Mouse (Mus musculus): ENCODE data around the gene Btnl2. TPM values are rescaled to one million over a fixed set of nuclear protein-coding genes. Genes with fewer than 3 reads are reported as not detected.
A peak's percentile ranks its signal among the peaks of the same experiment; 100 is the strongest.
"Not testable (repeated sequence)": the region's sequence is repeated elsewhere in the genome, so short reads cannot be mapped to it uniquely, and the experiment has no call there.

The Btnl2 gene
- under 1 TPM in 2 of 4 experiments, not detected in 2; 0.35 to 0.47 TPM for total RNA-seq (2022)

DNA sequence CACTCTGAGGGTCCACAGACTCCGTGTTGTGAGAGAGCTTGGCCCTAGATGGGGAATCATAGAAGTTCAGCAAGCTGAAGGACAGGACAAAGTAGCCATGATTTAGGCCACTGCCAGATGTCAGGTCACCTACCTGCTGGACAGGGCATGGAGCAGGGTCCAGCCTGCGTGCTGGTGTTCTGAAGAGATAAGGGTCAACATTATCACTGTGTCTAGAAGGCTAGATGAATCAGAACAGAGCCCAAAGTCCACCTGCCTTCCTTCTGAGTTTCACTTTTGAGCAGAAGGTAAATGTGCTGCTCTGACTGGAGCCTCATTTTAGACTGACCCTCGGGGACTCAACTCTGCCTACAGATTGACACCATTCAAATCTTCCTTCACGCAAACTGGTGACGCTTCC, at the start of gene Btnl2:
Btnl2 (plus strand) TSS at position 284 of the 400 bp plus-strand sequence.
- no peak for DNase-seq (ENCODE audit: low spot score in 2 of 2)

DNA sequence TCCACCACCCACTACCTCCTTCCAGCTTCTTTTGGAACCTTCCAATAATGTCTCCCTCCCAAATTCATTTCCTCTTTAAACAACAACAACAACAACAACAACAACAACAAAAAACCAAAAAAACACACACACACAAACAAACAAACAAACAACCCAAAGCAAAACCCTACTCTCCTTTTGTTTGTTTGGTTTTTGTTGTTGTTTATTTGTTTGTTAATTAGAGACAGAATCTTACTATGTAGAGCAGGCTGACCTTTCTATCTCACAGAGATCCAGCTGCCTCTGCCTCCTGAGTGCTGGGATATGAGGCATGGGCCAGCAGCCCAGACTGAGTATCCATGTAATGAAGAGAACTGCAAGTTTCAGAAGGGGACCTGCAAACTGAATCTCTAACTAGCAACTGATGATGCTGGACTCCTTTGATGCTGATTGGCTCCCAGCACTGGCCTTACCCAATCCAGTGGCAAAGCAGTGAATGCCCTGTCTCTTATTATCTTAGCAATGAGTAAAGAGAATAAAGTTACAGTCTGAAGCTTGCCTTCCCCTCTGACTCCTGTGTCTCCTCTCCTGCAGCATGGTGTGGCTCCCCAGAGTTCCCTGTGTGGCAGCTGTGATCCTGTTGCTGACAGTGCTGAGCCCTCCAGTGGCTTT, 49.1 kb upstream of the Btnl2 start, which contains the start of gene H2-Eb1:
H2-Eb1 (plus strand) TSS at position 488 of the 651 bp plus-strand sequence.
- DNase-seq (ENCODE audit: low spot score in 2 of 2), result peak; percentile 63 to 71

DNA sequence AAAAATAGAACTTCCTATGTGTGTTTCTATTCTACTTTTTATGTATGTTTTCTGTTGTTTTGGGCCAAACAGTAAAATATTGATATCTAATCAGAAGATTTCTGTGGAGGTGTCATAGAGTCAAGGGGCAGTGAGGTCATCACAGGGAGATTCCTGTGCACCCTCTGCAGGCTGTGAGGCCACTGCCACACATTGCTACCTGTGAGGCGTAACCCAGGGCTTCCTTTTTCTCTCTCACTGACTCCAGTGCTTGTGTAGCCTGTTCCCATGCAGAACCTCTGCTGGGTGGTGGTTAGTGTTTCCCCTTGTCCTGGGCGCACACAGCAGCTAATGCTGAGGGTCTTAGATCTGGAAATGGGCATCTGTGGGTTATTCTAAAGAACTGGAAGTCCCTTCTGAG, 48.2 kb upstream of the Btnl2 start:
- DNase-seq (ENCODE audit: low spot score in 2 of 2), result no peak

DNA sequence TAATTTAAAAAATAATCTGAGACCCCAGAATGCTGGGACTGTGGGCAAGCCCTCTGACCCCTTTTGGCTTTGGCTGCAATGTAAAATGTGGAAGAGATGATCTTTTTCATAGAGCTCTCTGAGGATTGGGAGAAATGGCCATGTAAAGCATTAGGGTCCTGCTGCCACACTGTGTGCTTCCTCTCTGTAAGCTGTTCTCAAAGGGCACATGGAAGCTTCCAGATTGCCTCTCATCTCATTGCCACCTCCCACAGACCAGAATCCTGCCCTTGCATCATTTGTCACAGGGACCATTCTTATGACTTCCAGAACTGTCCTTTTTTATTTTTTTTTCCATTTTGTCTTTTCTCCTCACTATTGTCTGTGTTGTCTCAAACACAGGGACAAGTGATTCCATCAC, 47.4 kb upstream of the Btnl2 start:
- no peak for DNase-seq (ENCODE audit: low spot score in 2 of 2)

DNA sequence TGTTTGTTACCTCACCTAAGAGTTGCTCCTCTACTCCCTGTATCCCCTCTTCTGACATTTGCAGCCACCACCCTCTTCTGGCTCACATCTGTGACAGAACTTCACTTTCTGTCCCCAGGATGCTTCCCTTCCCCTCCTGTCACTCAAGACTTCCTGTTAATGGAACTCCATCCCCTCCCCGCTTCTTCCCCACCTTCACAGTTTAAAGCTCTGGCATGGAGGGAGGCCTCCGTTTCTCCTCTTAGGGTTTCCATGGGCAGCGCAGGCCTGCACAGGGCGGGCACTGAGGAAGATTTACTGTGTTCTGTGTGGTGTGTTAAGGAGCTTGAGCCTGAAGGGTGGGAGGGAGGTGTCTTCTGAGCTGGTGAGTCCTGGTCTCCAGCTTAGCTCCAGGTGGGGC, 46.5 kb upstream of the Btnl2 start:
- no peak for DNase-seq (ENCODE audit: low spot score in 2 of 2)

DNA sequence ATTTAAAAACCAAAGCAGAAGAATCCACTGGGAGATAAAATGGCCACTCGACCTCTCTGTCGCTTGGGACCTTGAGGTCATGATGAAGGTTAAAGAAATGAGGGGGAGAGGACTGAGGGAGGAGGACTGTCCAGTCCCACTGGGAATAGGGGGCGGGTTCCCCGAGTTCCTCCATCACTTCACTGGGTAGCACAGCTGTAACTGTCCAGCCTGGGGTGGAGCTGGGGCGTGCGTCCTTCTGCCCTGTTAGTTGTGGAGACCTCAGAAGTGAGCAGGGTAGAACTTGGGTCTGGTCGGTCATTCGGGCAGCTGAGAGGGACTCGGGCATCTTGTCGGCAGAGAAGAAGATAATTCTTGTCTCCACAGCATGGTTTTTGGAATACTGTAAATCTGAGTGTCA, 45.4 kb upstream of the Btnl2 start:
- no peak for DNase-seq (ENCODE audit: low spot score in 2 of 2)

DNA sequence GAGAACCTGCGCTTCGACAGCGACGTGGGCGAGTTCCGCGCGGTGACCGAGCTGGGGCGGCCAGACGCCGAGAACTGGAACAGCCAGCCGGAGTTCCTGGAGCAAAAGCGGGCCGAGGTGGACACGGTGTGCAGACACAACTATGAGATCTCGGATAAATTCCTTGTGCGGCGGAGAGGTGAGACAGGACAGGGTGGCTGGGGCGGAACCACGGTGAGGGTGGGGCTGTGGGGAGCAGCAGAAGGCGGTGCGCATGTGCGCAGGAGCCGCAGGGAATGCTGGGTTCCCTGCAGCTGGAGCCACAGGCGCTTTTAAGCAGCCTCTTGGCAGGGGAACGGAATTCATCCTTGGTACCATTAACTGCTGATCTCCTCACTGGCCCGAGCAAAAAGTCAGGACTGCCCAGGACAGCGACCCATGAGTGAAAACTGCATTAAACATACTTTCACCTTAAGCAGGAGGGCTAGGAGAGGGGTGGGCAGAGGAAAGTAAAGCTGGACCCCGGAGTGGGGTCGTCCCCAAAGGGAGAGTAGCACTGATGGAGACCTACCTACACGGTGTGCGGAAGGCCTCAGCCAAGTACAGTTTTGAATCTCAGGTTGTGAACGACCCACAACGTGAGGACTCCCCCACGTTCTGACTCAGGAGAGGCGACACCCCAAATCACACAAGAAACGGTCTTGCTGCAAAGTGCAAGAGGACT, 44.8 kb upstream of the Btnl2 start:
- DNase-seq (ENCODE audit: low spot score in 2 of 2), result peak in 1 of 2 experiments; percentile 37

DNA sequence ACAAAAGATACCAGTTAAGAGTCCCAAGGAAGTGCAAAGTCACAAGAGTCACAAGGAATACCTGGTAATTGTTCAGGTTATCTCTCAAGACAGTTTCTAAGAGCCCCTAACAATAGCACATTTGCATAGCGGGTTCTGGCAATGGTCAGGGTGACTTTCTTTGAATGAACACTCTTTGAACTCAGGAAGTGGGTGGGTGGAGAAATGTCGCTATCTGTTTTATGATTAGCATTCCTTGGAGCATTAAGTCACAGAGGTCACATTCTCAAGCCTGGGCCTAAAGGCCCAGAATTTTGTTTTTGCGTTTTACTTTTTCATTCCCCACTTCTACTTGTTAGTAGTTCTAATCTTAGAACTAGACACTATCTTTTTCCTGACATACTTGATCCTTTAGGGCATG, 44.1 kb upstream of the Btnl2 start:
- not testable (repeated sequence) for DNase-seq (ENCODE audit: low spot score in 2 of 2)

DNA sequence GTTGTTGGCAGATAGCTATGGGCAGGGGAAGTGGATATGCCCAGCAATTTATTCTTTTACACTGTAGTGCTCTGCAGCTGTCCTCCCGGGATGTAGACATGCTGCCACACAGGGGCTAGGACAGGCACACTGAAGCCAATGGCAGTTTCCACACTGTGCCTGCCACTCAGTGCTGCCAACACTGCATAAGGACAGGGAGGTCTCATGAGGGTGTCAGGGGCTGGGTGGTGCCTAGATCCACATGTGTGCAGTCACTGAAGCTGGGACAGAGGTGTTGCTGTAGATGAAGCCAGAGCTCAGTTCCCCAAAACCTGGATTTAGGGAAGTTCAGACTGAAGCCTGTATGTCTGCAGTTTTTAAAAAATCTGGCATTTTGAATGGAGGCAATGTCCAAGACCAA, 42.4 kb upstream of the Btnl2 start:
- no peak for DNase-seq (ENCODE audit: low spot score in 2 of 2)

DNA sequence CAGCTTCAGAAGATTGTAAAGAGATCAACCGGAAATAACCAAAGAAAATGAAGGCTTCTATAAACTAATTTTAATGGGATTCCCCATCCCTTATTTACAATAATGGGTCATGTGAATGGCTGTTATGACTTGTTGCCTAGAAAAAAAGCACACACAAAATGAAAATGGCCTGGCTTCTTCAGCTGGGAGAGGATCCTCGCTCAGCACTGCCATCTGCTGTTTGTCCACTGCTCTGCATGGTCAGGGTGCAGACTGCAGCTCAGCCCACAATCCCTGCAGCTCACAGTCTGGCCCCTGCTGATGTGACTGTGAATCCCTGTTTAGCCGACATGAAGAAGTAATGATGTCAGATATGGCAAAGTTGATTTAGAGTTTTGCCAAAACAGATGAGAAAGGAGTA, 41.2 kb upstream of the Btnl2 start:
- DNase-seq (ENCODE audit: low spot score in 2 of 2), result peak; percentile 16 to 30

DNA sequence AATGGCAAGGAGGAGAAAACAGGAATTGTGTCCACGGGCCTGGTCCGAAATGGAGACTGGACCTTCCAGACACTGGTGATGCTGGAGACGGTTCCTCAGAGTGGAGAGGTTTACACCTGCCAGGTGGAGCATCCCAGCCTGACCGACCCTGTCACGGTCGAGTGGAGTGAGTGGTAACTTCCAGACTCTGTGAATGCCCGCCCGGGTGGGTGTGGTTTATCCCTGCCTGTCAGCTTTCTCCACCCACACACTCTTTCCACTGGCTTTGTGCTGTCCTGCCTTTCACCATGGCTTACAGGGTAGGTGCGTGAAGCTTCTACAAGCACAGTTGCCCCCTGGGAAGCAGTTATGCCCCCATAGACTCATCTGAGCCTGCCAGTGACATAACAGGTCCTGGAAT, 40.3 kb upstream of the Btnl2 start:
- no peak for DNase-seq (ENCODE audit: low spot score in 2 of 2)

DNA sequence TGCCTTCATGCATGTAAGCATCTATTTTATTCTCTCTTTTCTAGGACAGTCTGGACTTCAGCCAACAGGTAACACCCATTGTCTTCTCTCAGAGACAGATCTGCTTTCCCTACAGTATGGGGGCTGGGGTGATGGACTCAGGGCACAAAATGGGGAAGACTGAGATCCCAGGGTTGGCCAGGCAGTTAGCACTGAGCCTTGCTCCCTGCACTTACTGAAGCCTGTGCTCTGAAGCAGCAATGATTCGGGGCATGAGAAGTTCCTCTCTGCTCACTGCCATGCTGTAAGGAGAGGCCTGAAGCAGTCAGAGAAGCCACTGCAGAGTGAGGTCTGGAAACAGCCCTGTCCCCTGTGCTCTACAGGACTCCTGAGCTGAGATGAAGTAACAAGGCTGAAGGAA, 39.1 kb upstream of the Btnl2 start:
- DNase-seq (ENCODE audit: low spot score in 2 of 2), result no peak

DNA sequence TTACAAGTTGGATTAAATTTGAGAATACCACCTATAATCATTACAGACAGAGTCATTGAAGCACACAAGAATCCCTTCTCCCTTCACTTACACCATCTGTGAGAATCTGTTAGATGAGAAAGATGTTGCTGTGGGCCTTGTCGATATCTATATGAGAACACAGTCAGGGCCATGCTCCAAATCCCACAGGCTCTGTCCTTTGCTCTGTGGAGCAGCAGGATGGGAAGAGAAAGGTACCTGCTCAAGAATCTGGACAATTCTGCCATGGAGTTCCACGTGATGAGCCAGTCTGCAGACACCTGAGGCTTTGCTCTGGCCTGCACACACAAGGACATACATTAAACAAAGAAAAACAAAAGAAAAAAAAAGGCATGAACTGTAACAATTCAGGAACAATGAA, 37.9 kb upstream of the Btnl2 start:
- DNase-seq (ENCODE audit: low spot score in 2 of 2), result no peak

DNA sequence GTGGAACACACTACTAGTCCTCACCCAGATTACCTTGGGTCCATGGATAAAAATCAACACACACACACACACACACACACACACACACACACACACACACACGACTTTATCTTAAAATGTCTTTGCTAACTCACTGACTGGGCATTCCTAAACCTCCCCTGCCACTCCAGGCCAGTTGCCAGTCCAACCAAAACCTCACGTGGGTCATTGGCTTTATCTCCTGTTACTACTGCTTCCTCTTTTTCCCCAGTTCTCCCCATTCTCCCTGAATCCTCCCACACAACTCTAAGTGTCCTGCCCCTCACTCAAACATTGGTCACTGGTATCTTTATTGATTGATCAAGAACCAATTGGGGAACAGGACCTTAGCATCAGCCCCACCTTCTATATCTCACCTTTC, 37.3 kb upstream of the Btnl2 start:
- DNase-seq (ENCODE audit: low spot score in 2 of 2), result no peak

DNA sequence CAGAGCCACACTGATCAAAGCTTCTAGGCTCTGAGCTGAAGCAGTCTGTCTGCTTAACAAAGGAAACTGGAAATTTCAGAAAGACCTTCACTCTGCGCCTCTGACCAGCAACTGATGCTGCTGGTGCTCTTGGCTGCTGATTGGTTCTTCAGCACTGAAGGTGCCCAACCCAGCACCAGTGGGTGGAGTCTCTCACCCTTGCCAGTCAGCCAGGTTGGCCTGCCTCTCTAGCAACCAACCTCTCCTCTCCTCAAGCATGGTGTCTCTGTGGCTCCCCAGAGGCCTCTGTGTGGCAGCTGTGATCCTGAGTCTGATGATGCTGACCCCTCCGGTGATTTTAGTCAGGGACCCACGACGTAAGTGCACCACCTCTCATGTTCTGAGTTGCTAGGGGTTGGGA, 29.2 kb upstream of the Btnl2 start, which contains the start of gene H2-Eb2:
H2-Eb2 (plus strand) TSS at position 230 of the 400 bp plus-strand sequence.
- no peak for DNase-seq (ENCODE audit: low spot score in 2 of 2)

DNA sequence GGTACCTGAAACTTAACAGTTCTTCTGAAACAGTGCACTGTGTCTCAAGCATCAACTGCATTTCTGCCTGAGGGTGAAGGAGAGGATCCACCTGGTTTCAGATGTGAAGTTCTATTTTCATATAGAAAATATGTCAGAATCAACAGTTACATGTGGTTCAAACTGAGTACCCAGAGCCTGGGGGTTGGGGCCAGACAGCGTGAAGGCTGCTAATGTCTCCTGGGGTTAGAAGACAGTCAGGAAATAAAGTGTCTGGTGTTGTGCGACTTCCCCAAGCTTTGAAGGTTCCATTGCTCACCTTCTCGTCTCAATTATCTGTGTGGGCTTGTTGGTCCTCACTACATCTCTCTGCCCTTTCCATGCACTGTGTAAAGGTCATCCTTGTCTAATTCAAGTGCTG, 28.2 kb upstream of the Btnl2 start:
- DNase-seq (ENCODE audit: low spot score in 2 of 2), result no peak

DNA sequence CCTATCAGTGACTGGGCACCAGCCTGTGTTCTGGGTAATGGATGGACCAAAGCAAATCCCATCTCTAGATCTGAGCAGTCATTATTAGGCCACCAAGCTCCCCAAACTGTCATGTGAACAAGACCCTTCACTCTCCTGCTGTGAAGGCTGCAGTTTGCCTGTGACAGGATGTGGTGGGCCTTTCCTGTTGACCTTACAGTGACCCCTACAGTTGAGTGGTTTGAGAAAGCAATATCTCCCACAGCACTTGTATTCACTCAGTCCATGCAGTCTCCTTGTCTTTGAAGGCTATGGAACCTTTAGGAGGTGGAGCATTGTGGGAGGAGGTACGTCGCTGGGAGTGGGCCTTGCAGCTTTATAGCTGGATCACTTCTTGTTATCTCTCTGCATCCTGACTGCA, 24.8 kb upstream of the Btnl2 start:
- DNase-seq (ENCODE audit: low spot score in 2 of 2), result no peak

DNA sequence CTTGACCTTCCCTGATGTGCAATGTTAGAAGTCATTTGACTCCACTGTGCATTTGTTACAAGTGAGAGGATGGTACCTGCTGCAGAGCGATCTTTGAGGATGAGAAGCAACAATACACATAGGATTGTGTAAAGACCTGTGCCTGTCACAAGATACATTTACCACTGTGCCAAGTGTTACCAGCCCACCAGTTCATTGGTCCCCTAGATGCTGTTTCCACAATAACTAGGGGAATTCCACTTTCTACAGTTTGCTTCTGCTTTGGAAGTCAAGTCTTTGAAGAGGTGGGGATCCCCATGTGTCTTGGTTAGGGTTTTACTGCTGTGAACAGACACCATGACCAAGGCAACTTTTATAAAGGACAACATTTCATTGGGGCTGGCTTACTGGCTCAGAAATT, 23.4 kb upstream of the Btnl2 start:
- DNase-seq (ENCODE audit: low spot score in 2 of 2), result no peak

DNA sequence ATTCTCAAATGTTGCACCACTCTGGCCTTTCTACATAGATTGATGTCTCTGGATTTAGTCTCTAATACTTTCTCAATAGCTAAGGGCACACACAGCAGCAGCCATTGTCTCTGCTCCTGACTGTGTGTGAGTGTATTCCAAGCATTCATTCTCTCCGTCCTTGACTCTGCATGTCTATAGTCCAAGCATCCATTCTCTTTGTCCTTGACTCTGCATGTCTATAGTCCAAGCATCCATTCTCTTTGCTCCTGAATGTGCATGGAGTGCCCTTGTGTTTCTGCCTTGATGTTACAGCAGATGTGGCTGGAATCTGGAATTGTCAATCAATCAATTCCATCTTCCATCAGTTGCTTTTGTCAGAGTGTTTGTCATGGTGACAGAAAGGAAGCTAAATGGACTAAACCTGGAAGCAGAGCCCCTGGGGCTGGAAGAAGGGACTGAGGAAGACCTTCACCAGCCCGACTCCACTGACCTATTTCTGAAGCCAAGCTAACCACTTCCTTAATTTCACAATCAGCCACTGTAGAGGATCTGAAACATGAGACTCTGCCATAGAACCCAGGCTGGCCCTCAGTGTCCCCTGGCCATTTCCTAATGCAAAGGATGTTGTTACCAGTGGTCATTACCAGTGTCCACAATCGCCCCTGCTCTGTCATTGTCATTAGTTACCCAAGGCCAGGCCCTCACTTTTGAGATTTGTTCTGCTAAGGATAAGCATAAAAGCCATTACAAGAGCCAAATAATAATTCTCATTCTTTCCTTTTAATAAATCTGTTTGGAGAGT, 13.8 kb upstream of the Btnl2 start:
- DNase-seq (ENCODE audit: low spot score in 2 of 2), result no peak

DNA sequence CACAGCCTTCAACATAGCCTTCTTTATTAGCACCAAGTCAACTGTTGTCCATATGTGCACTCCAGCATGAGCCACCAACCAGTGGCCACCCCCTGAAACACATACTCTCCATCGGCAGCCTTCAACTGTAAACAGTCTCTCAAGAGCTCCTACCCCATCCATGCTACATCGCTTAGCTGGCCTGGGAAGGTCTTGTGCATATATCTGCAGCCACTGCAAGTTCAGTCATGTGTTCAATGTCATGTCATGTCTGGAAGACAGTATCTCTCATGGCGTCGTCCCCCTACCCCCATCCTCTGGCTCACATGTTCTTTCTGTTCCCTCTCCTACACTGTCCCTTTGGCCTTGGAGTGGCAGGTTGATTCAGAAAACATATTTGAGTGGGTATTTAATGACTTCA, 9.7 kb upstream of the Btnl2 start:
- DNase-seq (ENCODE audit: low spot score in 2 of 2), result no peak

DNA sequence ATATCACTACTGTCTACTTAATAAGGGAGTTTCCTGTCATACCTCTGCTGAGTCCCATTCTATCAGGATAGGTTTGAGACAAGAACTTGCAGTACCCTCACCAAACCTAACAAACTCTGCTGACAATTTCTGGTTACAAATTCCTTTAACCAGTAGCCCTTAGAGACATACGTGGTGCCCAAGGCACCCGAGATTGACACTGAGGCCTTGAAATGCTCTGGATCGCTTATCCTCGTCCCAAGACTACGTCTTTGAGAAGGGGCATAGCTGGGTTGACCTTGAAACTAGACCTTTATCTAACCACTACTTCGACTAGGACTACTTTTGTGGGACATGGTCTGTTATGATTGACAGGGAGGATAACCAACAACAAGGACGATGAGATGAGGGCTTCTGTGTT, 9.1 kb upstream of the Btnl2 start:
- no peak for DNase-seq (ENCODE audit: low spot score in 2 of 2)

DNA sequence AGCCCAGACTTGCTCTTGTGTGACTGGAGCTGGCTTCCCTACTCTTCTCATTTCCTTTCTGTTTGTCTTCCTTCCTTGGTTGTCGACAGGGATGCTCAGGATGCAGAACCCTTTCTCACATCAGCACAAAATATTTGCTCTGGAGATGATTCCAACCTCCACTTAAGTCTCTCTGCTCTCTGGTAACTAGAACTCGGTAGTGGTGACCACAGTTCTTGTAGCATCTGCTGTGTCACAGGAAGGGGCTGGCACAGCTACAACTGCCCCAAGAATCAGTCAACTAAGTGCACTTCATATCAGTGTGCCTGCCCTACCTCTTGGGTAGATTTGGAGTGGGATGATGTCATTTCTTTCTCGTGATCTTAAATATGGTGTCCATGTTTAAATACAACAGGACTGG, 8.6 kb upstream of the Btnl2 start:
- DNase-seq (ENCODE audit: low spot score in 2 of 2), result no peak

Data from gastrocnemius, adult 8-10 months (tissue).